Mouse (Mus musculus): ENCODE data around the gene Pcyt2. TPM values are rescaled to one million over a fixed set of nuclear protein-coding genes. Genes with fewer than 3 reads are reported as not detected.

Gene Pcyt2
- polyA plus RNA-seq, 1 experiment, result 120 TPM

DNA sequence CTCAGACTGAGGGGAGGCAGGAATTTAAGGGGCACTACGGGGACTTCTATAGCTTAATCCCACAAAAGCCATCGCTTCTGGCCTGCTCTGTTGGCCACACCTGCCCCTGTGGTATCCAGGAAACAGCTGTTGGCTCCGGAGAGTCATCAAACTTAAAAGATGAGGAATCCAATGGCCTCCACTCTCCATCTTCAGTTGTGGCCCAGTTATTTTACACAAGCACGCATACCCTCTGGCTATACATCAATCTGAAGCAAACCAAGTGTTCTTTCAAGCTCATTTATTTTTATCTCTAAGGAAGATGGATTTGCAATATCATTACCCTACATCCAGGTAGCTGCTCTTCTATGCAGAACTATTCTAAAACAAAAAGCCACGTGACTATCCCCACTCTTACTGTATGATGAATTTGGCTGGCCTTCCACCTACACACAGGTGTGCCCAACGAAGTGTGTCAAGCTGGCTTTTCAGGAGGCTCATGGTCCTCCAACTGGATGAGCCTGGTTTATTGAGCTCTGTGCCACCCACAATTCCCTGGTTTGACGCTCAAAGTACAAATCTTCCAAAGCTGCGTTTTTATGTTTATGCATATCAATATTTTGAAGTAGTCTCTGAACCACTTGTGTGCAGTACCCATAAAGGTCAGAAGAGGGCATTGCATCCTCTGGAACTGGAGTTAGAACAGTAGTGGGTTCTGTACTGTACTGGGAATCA is 35.3 kb downstream of the Pcyt2 start:
- DNase-seq (ENCODE audit: low spot score), result no peak

DNA sequence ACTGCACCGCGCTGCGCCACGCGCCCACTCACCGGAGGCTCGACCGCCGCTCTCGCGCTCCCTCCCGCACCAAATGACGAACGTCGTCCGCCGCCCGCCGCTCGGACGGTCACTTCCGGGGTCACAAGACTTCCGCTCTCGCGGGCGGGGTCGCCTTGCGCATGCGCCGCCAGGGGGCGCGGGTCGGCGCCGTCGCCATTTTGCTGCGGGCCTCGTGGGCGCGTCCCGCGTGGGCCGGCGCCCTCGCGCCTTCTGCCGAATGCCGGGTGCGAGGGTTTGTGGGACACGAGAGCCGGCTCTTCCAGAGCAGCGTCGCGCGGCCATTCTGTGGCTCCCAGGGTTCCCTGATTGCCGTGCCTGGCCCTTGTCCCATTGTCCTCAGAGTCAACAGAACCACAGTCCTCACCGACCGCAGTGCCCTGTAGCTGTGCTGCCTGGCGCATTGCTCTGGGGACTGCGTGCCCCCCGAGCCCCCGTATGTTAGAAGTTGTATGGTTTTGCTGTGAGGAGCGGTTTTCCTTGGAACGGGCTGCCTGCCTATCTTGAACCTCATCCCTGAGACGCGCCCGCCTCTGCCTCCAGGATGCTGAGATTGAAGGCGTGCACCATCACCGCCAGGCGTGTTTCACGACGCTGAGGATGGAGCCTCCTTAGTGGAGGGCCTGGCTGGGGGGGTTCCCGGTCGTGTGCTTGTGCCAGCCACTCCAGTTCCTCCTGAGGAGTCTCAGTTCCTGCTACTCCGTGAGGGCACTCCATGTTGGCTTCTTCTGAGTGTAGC is 36.1 kb downstream of the Pcyt2 start, which contains the start of gene Arhgdia:
Gene Arhgdia (minus strand): TSS at position 135 of the 778 bp plus-strand sequence.
- peak; percentile 93 for DNase-seq (ENCODE audit: low spot score)

- peak; percentile 50 for DNase-seq (ENCODE audit: low spot score)
Observed at GRCm38 (mm10) chr11:120580871-120581331, 36.8 kb downstream of the Pcyt2 start.

DNA sequence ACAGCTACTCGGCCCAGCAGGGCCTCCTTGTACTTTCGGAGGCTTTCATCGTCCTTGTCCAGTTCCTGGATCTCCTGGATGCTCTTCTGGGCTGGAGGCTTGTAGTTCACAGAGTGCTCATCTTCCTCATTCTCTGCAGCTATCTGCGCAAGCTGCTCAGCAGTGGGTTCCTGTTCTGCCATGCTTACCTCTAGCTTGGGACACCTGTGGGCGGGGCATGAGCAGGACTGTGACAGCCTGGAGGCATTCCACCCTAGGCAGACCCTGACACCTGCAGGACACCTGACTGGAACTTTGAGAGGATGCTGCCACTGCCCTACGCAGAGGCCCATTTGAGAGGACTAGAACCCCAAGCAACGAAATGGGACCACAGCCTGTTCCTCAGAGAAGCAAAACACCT is 37.5 kb downstream of the Pcyt2 start:
- no peak for DNase-seq (ENCODE audit: low spot score)

DNA sequence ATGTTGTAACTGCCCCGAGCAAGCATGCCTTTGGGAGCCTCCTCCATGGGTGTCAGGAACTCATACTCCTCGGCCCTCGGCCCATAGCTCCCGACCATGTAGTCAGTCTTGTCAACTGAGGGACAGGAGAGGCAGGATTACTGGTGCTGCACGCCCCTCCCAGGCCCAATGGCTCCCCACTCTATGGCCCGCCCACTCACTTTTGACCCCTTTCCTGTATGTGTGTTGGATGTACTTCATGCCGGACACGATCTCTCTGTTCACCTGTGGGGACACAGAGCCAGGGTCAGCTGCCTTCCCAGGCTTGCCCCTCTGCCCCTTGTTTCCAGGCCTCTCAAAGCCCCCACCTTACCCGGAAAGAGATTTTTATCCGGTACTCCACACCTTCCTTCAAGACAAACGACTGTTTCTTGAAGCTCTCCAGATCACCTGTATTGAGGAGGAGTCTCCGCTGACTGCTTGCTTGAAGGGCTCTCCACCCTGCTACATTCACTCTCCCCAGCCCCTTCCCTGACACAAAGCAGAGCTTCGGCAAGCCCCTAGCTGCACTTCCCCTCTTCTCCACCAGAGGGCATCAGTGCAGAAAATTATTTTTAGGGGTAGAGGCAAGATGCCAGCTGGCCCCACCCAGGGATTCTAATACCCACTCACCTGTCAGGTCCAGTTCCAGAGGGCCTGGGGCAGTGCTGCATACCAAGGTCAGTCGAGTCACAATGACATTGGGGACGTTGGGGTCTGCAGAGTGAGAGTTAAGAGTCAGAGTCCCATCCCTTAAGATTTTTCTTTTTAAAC is 38.2 kb downstream of the Pcyt2 start:
- peak; percentile 53 for DNase-seq (ENCODE audit: low spot score)

- DNase-seq (ENCODE audit: low spot score), result no peak
Observed at GRCm38 (mm10) chr11:120578694-120579243, 39.0 kb downstream of the Pcyt2 start.

- DNase-seq (ENCODE audit: low spot score), result no peak
Observed at GRCm38 (mm10) chr11:120578024-120578693, 39.6 kb downstream of the Pcyt2 start.

GRCm38 (mm10) chr11:120577211-120578023 is 40.3 kb downstream of the Pcyt2 start:
- no peak for DNase-seq (ENCODE audit: low spot score)

GRCm38 (mm10) chr11:120576365-120576981 is 41.3 kb downstream of the Pcyt2 start:
- DNase-seq (ENCODE audit: low spot score), result no peak

GRCm38 (mm10) chr11:120575940-120576339 is 41.8 kb downstream of the Pcyt2 start:
- DNase-seq (ENCODE audit: low spot score), result no peak

DNA sequence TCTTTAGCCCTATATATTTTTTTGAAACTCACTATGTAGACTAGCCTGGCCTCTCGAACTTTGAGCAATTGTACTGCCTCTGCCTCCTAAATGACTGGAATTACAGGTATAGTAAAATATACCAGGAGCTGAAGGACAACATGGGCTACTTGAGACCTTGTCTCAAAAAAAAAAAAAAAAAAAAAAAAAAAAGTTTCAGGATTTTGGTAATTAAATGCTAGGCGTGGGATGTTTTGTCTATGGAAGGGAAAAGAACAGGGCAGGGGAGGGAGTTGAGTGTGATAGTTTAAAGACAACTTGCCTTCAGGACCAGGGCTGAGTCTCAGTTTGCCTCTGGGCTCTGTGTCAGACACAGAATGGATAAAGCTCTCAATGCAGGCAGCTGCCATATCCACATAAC is 42.7 kb downstream of the Pcyt2 start:
- DNase-seq (ENCODE audit: low spot score), result no peak

DNA sequence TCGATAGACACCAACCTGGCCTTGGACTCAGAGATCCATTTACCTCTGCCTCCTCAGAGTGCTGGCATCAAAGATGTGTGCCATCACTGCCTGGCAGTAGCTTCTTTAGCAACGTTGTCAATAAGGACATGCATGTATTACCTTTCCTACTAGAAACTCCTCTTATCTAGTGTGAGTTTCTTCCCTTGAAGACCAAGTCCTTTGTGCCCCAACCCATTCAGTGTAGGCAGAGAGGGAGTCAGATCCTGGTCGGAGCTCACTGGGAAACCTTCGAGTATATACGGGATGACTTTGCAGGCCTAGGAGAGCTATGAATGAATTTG is 43.5 kb downstream of the Pcyt2 start:
- no peak for DNase-seq (ENCODE audit: low spot score)

GRCm38 (mm10) chr11:120573585-120574277 is 44.0 kb downstream of the Pcyt2 start:
- DNase-seq (ENCODE audit: low spot score), result no peak

DNA sequence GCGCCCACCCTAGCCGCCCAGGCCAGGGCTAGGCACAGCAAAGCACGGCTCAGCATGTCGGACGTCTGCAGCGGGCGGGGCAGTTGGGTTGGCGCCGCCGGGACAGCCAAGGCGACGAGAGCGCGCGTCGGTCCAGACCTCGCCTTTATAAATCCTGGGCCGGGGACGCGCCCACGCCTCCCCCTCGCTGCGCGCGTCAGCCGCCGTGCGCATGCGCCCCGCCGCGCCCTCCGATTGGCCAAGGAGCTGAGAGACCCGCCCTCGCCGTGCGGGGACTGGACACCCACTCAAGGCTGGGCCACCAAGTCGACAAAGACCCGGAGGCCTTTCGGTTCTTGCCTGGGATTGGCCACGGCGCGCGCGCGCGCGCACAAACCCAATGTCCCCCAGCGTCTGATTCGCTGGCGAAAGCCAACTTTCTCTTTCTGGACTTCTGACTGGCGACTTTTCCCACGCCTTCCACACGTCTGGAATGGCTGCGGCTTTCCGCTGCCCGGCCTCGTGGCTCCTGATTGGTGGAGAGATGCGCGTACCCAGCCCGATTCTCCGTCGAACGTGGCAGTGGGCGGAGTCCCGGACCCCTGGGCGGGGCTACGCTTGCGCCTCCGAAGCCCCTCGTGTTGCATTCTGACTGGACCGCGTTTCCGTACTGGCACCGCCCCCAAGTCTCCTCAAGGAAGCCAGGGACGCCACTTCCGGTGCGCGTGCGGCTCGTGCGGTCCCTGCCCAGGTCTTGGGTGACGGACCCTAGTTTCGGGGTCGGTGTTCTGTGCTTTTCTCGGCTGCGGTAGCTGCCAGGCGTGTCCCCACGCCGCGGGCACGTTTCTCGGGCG is 44.8 kb downstream of the Pcyt2 start, which contains the start of gene P4hb:
Gene P4hb (minus strand): TSS at position 502 of the 833 bp plus-strand sequence.
- peak; percentile 99 for DNase-seq (ENCODE audit: low spot score)

DNA sequence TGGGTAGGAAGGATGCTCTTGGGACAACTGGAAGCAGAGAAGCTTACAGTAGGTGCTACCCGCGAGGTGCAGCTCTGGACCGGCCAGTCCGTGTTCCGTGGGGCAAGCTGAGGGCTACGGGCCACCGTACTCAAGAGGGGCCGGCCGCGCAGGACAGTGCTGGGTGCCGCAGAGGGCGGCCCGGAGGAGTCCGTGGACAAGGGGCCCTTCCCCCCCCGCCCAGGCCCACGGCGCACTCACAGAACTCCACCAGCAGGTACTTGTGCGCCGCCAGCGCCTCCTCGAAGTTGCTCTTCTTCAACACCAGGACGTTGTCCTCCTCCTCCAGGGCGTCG is 45.4 kb downstream of the Pcyt2 start:
- DNase-seq (ENCODE audit: low spot score), result no peak

DNA sequence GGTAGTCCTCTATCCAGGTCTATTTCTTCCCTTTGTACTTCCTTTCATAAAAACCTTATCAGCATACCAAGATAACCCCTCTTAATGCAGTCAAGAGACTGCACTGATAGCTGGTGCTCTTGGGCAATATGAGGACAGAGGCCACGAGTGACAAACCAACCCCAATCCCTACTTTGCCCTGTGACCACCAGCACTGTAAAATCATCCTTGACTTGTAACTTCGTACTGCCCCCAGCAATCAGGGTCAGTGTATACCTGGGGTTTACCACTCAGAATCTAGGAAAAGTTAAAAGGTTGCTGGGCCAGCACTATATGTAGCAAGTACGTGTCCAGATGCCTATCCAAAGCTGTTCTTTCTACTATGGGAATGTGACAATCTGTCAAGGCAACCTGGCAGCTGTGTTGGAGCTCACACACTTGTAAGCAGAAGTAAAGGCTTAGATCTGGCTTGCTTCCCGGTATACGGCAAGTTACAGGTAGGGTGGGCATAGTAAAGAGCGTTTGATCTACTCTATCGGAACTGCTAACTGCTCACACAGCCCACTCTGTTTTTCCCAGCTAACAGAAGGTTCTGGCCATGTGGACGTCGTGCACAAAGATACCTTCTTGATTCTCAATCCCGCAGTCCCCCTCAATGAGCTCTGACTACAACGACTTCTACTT is 45.9 kb downstream of the Pcyt2 start:
- no peak for DNase-seq (ENCODE audit: low spot score)

DNA sequence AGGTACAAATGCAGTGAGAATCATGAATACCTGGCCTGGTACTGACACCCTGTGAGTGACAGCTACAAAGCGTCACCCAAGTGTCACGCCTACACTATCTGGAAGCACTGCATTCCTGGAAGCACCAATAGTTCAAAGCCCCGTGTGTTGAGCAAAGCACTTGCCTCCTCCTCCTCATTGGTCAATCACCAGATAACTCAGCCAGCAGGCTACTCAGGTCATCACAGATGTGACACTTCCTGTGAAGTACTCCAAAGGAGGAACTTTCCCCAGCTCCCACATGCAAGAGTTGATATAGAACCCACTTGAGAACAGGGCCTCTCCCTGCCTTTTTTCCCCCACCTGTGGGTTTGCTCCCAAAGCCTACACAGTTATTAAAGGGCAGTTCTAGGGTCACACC is 46.6 kb downstream of the Pcyt2 start:
- no peak for DNase-seq (ENCODE audit: low spot score)

DNA sequence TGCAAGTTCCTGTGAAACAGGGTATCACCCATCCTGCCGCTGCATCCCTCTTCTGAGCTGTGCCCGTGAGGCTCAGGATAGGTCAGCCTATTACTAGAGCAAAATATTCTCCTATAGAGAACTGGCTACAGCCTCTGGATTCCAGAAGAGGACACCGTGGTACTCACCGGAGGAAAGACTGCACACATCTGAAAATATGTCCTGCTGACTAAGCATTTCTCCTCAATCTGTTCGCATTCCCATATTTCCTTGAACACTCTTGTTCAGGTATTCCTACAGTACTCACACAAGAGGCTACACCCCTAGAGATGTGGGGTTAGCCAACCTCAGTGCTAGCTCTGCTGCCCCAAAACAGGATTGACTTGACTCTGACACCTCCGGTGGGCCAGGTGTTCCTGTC is 49.4 kb downstream of the Pcyt2 start:
- no peak for DNase-seq (ENCODE audit: low spot score)

Data from urinary bladder, adult 2 months (tissue).